Mouse (Mus musculus) testis, adult 2 months (tissue): ENCODE measurements around the gene Gm39566.

Experiments used
- CTCF ChIP-seq: fragments of 200-500 bp; IDR thresholded peaks from 2 replicates; pipeline ENCODE4 v1.5.1; 2012; ENCODE audit warnings: low read depth, mild to moderate bottlenecking, inconsistent platforms, low read length, moderate library complexity; ENCODE audit not compliant: control insufficient read depth, insufficient read depth, insufficient replicate concordance
- POLR2A ChIP-seq: fragments of 200-500 bp; IDR thresholded peaks from 2 replicates; pipeline ENCODE4 v1.6.1; 2012; ENCODE audit warnings: low read depth, mild to moderate bottlenecking, inconsistent platforms, low read length, moderate library complexity; ENCODE audit not compliant: control insufficient read depth

DNA sequence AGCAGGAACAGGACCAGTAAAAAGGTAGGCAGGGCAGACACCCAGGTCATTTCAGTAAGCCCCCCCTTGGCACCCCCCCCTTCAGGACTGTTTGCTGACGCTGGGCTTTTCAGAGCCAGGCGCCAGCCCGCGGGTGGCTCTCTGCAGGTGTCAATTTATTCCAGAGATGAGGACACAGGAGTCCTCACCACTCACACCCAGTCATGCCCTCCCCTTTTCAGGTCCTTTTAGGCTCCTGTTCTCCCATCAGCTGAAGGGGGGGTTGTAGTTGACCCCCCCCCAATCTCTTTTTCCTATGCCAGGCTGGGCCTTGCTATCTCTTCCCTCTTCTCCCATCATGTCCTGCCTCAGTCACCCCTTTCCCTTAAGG lies 20.9 kb upstream of the Gm39566 start:
- TF ChIP-seq CTCF: no peak
- TF ChIP-seq POLR2A: no peak
